Mouse (Mus musculus): ENCODE measurements around the gene Hoxc10.

DNA sequence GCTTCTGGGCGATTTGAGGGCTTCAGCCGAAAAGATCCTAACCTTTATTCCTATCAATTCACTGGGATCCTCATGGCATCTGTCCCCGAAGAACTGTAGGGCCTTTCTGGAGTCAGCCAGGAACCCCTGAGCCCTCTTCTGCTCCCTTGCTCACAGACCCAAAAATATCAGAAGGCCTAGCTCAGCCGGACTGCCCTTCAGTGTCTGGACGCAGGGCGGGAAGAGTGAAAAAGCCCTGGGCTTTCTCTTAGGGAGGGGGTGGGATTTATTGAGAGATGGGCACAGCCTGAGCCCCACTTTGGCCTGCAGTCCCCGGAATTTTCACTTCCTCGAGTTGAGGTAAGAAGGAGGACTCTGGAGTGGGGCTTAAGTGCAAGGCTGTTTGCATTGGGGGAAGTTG is 3.3 kb upstream of the Hoxc10 start:
- TF ChIP-seq CTCF (IDR thresholded peaks at IDR 0.05; ENCODE audit: low read depth) (no peak), EP300 (IDR thresholded peaks at IDR 0.05; ENCODE audit: low read depth) (no peak)

Data from heart, postnatal 0 days (tissue).